In the genomic region with DNA sequence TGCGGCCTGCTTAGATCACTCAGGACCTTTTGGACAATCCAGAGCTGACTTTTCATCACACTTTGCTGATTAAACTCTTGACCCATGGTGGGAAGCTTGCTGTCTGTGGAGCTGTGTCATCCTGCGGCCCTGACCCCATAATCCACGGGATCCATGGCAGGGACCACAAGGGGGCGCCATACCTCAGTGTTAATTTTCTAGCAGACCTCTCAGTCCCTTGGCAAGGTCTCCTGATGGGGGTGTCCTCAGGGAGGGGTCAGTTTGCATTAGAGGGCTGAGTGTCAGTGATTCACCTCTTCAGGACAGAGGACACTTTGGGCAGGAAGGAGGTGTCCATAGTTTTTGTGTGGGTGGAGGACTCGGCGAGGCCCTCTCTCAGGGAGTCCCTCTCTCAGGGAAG, we compare ENCODE assay signal across 8 mouse cellular contexts.
DNase-seq lines count a peak whose midpoint lies in the region; ATAC-seq lines count a peak whose summit lies in the region.
"Had no signal": no experiment of that assay in that cellular context is flagged by ENCODE, and none has a peak within 500 bp of the region (broad histone marks: within the 10 kb centered on the region; RNA-seq: fewer than 3 reads in every experiment).

No protein-coding gene starts in this region.

- no peak overlapping the region for H3K9ac ChIP-seq in liver, embryonic 12.5 days
- H3K9ac ChIP-seq: heart, embryonic 15.5 days had no signal

- intact Hi-C loops in heart, postnatal 14 days (cut with DNase I) = no loop called here

- 47% methylated on average over 6 of the region's 6 CpGs for WGBS in liver, embryonic 12.5 days (ENCODE audit: insufficient replicate concordance)

- H3K36me3 ChIP-seq in liver, embryonic 12.5 days = no peaks in the 10 kb centered on the region
- H3K36me3 ChIP-seq: heart, embryonic 15.5 days had no signal

- H3K4me2 ChIP-seq in liver, embryonic 12.5 days = no peak overlapping the region
- H3K4me2 ChIP-seq: heart, embryonic 15.5 days had no signal

- no peak for ATAC-seq in liver, embryonic 12.5 days

- no peaks in the 10 kb centered on the region for H3K4me1 ChIP-seq in liver, embryonic 12.5 days

- no peak overlapping the region for H3K27ac ChIP-seq in liver, embryonic 12.5 days

- H3K4me3 ChIP-seq in liver, embryonic 12.5 days = no peak overlapping the region
- H3K4me3 ChIP-seq: heart, embryonic 15.5 days had no signal

- no peaks in the 10 kb centered on the region for H3K9me3 ChIP-seq in liver, embryonic 12.5 days (replicated peaks)
- H3K9me3 ChIP-seq: heart, embryonic 15.5 days had no signal

- 0 out of 2 replicates have a peak, but pooled peaks cover 7% of the 10 kb centered on the region for H3K27me3 ChIP-seq in liver, embryonic 12.5 days (replicated peaks)
- H3K27me3 ChIP-seq: heart, embryonic 15.5 days had no signal

- DNase-seq in liver (peak; percentile 51), NIH3T3 (ENCODE audit: low read depth) (peak; percentile 70)
- DNase-seq in c-Kit-positive CD71-negative TER-119-negative erythroid progenitor cells, embryonic 14.5 days (ENCODE audit: low read depth) = peak; percentile 19
- DNase-seq in heart, postnatal 14 days = peak; percentile 75 to 81
- peak; percentile 58 to 64 for DNase-seq in lung, postnatal 4 days
- peak; percentile 81 for DNase-seq in thymus, postnatal 4 days

Comparison
In these comparisons a context has a peak if more than half of its experiments do, and no peak if none do; other contexts are left out.
1. DNase-seq: peak in every context shown above with its lines; median percentile 81 in thymus, postnatal 4 days; 78 in heart, postnatal 14 days; 70 in NIH3T3; 61 in lung, postnatal 4 days; 51 in liver; 19 in c-Kit-positive CD71-negative TER-119-negative erythroid progenitor cells, embryonic 14.5 days.